Mouse (Mus musculus) forebrain, embryonic 11.5 days (tissue): ENCODE data around the gene Pik3cd. TPM values are rescaled to one million over a fixed set of nuclear protein-coding genes. Genes with fewer than 3 reads are reported as not detected.

Experiments used
- ATAC-seq: fragments of 200-750 bp; cut with Nextera tagmentation; replicated peaks from 2 replicates; pipeline ENCODE4 v1.8.0; 2017; ENCODE audit warnings: moderate TSS enrichment; ENCODE audit not compliant: low FRiP score
- DNase-seq: peaks from one replicate; pipeline ENCODE4 v3.0.0-alpha.2; 2017; ENCODE audit warnings: low spot score
- H3K27ac ChIP-seq: fragments of 300-500 bp; sonication (generic); 2 replicates; pipeline ENCODE4 v1.5.1; 2014; ENCODE audit warnings: low read depth, low read length
- H3K27me3 ChIP-seq: fragments of 300-500 bp; sonication (generic); 2 replicates; pipeline ENCODE4 v1.6.1; 2014; ENCODE audit warnings: mild to moderate bottlenecking, low read length, mixed read lengths; ENCODE audit not compliant: control insufficient read depth, insufficient read depth
- H3K36me3 ChIP-seq: fragments of 300-500 bp; sonication (generic); 2 replicates; pipeline ENCODE4 v1.6.1; 2014; ENCODE audit warnings: mild to moderate bottlenecking, low read length, moderate library complexity, mixed read lengths; ENCODE audit not compliant: control insufficient read depth, insufficient read depth
- H3K4me1 ChIP-seq: fragments of 300-500 bp; sonication (generic); replicated peaks from 2 replicates; pipeline ENCODE4 v1.6.1; 2014; ENCODE audit warnings: low read length, mixed read lengths; ENCODE audit not compliant: control insufficient read depth, insufficient read depth
- H3K4me2 ChIP-seq: fragments of 300-500 bp; sonication (generic); 2 replicates; pipeline ENCODE4 v1.6.1; 2014; ENCODE audit warnings: low read depth, mild to moderate bottlenecking, low read length, moderate library complexity, mixed read lengths; ENCODE audit not compliant: severe bottlenecking
- H3K4me3 ChIP-seq: fragments of 300-500 bp; sonication (generic); 2 replicates; pipeline ENCODE4 v1.5.1; 2014; ENCODE audit warnings: low read depth, low read length
- H3K9ac ChIP-seq: fragments of 300-500 bp; sonication (generic); 2 replicates; pipeline ENCODE4 v1.6.1; 2014; ENCODE audit warnings: low read length
- H3K9me3 ChIP-seq: fragments of 300-500 bp; sonication (generic); 2 replicates; pipeline ENCODE4 v1.6.1; 2016; ENCODE audit warnings: low read length, mixed read lengths; ENCODE audit not compliant: control insufficient read depth
- WGBS: fragments of 180-500 bp; shearing (Covaris S2); extraction: QIAGEN DNeasy Blood & Tissue Kit; methylation state at CpG from one replicate; pipeline ENCODE4 v1.1.7; 2014; 5-methylcytosine and 5-hydroxymethylcytosine counted together
- polyA plus RNA-seq: library from polyadenylated mRNA; unstranded; fragments of >200 nt; fragmentation: Nextera tagmentation; extraction: Ambion mirVana; gene quantifications from 2 replicates; pipeline ENCODE4 v1.2.1, GENCODE M21; 2014

Gene Pik3cd
- polyA plus RNA-seq, 1 experiment from 2014 or later, result 6.3 TPM

DNA sequence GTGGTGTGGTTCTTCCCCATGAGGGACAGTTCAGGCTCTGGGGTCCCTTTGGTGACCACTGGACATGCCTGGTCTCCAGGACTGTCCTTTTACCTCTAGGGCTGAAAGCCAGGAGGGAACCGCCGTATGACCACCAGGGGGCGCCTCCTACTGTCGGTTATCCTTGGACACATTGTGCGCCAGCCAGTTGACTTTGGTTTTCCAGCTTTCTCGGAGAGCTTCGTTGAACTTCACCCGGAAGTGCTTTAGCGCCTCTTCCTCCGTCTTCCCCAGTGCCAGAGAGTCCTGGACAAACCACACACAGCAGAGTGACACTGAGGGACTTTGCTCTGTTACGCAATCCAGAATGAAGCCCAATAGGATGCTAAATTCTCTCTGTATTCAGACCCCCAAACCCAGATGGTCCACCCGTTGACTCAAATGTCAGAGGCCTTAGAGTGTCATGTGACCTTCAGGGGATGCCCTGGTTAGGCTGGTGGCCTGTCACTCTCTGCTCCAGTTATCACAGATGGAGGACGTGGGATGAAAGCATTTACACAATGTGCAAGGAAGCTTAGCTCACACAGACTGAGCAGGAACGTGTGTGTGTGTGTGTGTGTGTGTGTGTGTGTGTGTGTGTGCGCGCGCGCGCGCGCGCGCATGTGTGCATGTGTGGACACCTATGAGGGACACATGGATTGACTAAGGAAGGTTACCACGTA lies 51.7 kb downstream of the Pik3cd start:
- ATAC-seq, result no peak
- WGBS, result 74% methylated on average over 24 of the region's 24 CpGs
- peaks cover 10% of the 10 kb centered on the region; the same call in 1 of the 2 replicates for H3K36me3 ChIP-seq

DNA sequence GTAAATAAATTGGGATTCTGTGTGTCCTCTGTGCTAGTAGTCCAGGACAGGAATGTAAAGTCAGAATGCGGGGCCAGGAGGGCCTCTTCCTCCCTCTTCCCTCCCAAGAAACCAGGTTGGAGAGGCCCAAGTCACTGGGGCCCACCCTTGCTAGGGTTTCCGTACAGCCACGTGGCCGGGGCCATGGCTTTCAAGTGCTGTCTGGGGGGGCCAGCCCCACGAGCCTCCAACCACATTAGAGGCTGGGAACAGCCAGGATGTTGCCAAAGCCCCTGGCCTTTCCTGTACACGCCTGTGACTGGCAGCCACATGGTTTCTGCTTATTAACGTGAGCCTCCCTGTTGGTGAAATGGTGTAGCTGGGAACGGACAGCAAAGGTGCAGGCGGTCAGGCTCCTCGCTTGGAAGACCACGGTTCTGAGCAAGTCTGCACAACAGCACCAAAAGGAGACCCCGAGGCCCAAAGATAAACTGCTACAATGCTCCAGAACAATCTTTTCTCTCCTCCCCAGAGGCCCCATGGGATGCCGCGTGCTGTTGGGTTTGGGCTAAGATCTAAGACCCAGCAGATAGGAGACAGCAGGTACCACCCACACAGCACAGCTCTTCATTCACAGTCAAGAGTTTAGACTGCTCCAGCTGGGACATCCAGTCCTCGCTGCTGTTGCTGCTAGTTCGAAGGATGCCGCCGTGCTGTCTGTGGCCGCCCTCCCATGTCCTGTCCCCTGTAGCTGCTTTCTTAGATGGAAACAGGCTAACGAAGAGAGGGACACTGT lies 54.2 kb downstream of the Pik3cd start:
- 92% methylated on average over 20 of the region's 20 CpGs for WGBS
- H3K27me3 ChIP-seq, result no peaks in the 10 kb centered on the region
- H3K4me2 ChIP-seq, result no peak overlapping the region
- DNase-seq, result no peak
- no peak overlapping the region for H3K9ac ChIP-seq
- H3K27ac ChIP-seq, result no peak overlapping the region
- H3K4me1 ChIP-seq, result no peaks in the 10 kb centered on the region
- no peaks in the 10 kb centered on the region for H3K9me3 ChIP-seq
- no peak for ATAC-seq
- H3K4me3 ChIP-seq, result no peak overlapping the region
- H3K36me3 ChIP-seq, result peaks cover 10% of the 10 kb centered on the region; the same call in 1 of the 2 replicates

More for the DNA sequence above, 51.7 kb downstream of the Pik3cd start:
- Histone ChIP-seq H3K9ac (no peak overlapping the region), H3K27ac (no peak overlapping the region), H3K4me1 (no peaks in the 10 kb centered on the region), H3K4me2 (no peak overlapping the region), H3K27me3 (no peaks in the 10 kb centered on the region), H3K4me3 (no peak overlapping the region), H3K9me3 (no peaks in the 10 kb centered on the region)
- DNase-seq, result peak; percentile 80

DNA sequence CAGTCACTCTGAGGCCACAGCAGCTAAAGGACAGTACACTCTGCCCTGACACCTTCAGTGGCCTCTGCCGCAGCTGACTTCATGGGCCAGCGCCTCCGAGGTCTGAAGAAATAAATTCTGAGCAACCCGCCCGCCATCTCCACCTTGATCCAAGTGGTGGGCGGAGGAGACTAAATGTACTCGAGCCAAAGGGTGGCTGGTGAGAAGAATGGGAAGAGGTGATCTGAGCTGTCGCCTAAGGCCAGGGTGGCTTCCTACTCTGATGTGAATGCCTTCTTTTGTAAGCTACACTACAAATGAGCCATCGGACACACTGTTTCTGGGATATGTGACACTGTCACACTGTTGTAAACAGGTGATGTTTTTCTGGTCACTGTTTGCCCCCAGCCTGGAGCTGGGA lies 56.6 kb downstream of the Pik3cd start:
- Histone ChIP-seq H3K27ac (no peak overlapping the region), H3K4me1 (no peaks in the 10 kb centered on the region), H3K36me3 (peaks cover 15% of the 10 kb centered on the region; the same call in 1 of the 2 replicates), H3K4me3 (no peak overlapping the region), H3K27me3 (no peaks in the 10 kb centered on the region), H3K9ac (no peak overlapping the region), H3K9me3 (no peaks in the 10 kb centered on the region), H3K4me2 (no peak overlapping the region)
- WGBS, result 91% methylated on average over 9 of the region's 9 CpGs
- DNase-seq (no peak), ATAC-seq (no peak)

DNA sequence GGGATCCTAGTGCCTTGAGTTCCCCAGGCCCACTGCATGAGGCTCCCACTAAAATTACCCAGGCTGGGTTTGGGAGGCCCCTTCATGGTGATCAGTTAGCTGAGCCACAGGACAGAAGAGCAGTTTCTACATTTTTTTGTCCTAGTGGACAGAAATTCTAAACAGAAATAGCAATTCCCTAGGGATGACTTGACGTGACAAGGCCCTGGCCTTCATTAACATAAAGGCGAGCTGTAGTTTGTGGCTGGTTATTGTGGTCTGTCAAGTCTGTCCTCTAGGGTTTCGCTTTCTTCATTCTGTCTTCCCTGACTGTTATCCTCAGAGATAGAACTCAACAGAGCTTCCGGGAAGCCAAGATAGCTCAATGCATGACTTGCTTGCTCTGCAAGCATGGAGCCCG lies 60.4 kb downstream of the Pik3cd start:
- H3K27ac ChIP-seq, result no peak overlapping the region
- no peak overlapping the region for H3K9ac ChIP-seq
- no peaks in the 10 kb centered on the region for H3K4me1 ChIP-seq
- no peak overlapping the region for H3K4me2 ChIP-seq
- no peaks in the 10 kb centered on the region for H3K27me3 ChIP-seq
- no peak for ATAC-seq
- DNase-seq, result no peak
- WGBS, result 91% methylated on average over 5 of the region's 5 CpGs
- no peaks in the 10 kb centered on the region for H3K9me3 ChIP-seq
- no peak overlapping the region for H3K4me3 ChIP-seq
- H3K36me3 ChIP-seq, result peaks cover 11% of the 10 kb centered on the region; the same call in 1 of the 2 replicates

DNA sequence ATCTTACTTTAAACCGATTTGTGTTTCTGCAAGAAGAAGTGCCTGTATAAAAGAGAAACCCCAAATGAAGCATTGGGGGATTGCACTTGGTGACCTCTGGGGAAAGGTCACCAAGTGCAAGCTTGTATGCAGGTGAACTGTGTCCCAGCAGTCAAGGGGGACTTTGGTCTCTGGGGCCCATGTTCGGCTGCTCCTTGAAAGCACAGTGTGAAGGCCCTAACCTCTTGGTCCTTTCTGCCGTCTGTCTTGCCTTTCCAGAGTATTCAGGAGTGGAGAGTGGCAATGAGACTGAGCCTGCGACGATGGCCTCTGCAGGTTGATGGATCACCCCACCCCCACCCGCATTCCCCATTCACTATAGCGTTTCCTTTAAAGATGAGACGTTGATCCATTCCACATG lies 61.0 kb downstream of the Pik3cd start:
- 82% methylated on average over 8 of the region's 8 CpGs for WGBS
- DNase-seq (no peak), ATAC-seq (no peak)
- Histone ChIP-seq H3K9ac (no peak overlapping the region), H3K4me2 (no peak overlapping the region), H3K4me3 (no peak overlapping the region), H3K27ac (no peak overlapping the region), H3K36me3 (peaks cover 8% of the 10 kb centered on the region; the same call in 1 of the 2 replicates), H3K9me3 (no peaks in the 10 kb centered on the region), H3K4me1 (no peaks in the 10 kb centered on the region), H3K27me3 (no peaks in the 10 kb centered on the region)

DNA sequence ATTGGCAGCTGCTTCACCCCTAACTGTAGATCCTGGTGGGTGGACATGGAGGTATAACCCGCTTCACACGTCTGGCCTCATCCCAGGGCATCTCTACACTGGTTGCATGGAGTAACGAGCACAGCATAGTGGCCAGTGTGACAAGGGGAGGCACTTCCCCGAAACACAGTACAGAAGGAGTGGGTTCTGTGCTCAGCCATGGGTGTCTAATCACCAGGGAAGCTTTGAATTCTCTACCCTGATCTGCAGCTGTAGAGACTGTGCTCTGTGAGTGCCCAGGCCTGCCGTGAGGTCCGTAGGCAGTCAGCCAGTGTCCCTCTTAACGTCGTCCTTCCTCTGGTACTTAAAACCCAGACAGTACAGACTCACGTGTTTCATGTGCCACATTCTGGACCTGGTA lies 61.5 kb downstream of the Pik3cd start:
- Histone ChIP-seq H3K4me2 (no peak overlapping the region), H3K9ac (no peak overlapping the region), H3K27me3 (no peaks in the 10 kb centered on the region), H3K9me3 (no peaks in the 10 kb centered on the region), H3K27ac (no peak overlapping the region), H3K36me3 (peaks cover 5% of the 10 kb centered on the region; the same call in 1 of the 2 replicates), H3K4me1 (no peaks in the 10 kb centered on the region), H3K4me3 (no peak overlapping the region)
- ATAC-seq (no peak), DNase-seq (no peak)
- WGBS, result 73% methylated on average over 9 of the region's 9 CpGs

DNA sequence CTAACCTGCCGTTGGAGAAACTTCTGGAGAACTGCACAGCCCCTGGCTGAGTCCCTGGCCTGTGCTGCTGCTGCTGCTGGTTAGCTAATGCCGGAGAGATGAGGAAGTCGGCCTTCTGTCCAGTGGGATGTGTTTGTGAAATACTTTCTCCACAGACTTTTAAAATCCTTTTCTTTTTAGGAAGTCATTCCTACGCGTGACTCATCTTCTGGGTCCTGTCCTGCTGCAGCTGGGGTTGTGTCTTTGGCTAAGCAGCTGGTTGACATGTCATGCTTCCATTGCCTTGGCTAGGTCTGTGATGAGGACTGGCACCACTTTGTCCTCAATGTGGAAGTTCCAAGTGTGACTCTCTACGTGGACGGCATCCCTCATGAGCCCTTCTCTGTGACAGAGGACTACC lies 64.4 kb downstream of the Pik3cd start:
- peaks cover 7% of the 10 kb centered on the region; the same call in 1 of the 2 replicates for H3K36me3 ChIP-seq
- no peaks in the 10 kb centered on the region for H3K9me3 ChIP-seq
- no peak overlapping the region for H3K4me2 ChIP-seq
- no peak for DNase-seq
- H3K4me3 ChIP-seq, result no peak overlapping the region
- 87% methylated on average over 7 of the region's 7 CpGs for WGBS
- no peaks in the 10 kb centered on the region for H3K27me3 ChIP-seq
- no peak for ATAC-seq
- no peaks in the 10 kb centered on the region for H3K4me1 ChIP-seq
- no peak overlapping the region for H3K9ac ChIP-seq
- no peak overlapping the region for H3K27ac ChIP-seq

DNA sequence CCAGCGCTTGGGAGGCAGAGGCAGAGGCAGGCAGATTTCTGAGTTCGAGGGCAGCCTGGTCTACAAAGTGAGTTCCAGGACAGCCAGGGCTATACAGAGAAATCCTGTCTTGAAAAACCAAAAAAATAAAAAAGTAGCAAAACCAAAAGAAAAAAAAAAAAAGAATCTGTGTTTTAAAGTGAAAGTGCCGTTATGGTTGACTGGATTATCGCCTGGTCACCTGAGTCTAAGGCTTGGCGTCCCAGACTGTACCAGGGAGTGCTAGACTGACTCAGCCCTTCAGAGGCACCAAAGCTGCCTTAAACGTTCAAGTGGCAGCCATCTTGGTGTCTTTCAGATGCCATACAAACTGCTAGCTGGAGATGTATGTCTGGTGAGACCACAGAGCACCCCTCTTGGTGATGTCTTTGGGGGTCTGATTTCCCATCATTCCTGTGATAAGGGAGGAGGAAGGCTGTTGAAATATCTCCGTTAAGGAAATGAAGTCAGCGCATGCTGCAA lies 66.4 kb downstream of the Pik3cd start:
- H3K27ac ChIP-seq, result no peak overlapping the region
- H3K27me3 ChIP-seq, result no peaks in the 10 kb centered on the region
- DNase-seq (no peak), ATAC-seq (no peak)
- no peaks in the 10 kb centered on the region for H3K4me1 ChIP-seq
- H3K36me3 ChIP-seq, result peaks cover 2% of the 10 kb centered on the region; the same call in 1 of the 2 replicates
- 91% methylated on average over 8 of the region's 8 CpGs for WGBS
- H3K9me3 ChIP-seq, result no peaks in the 10 kb centered on the region
- no peak overlapping the region for H3K4me2 ChIP-seq
- no peak overlapping the region for H3K4me3 ChIP-seq
- no peak overlapping the region for H3K9ac ChIP-seq
